Mouse (Mus musculus) embryonic facial prominence, embryonic 15.5 days (tissue): ENCODE data around the gene Iqgap2. TPM values are rescaled to one million over a fixed set of nuclear protein-coding genes. Genes with fewer than 3 reads are reported as not detected.

ENCODE experiments used
- ATAC-seq: fragments of 200-750 bp; cut with Nextera tagmentation; 2 replicates; pipeline ENCODE4 v1.8.0; 2017; ENCODE audit warnings: low read depth, moderate TSS enrichment; ENCODE audit not compliant: insufficient number of reproducible peaks, low FRiP score, low TSS enrichment
- H3K27ac ChIP-seq: fragments of 300-500 bp; sonication (generic); replicated peaks from 2 replicates; pipeline ENCODE4 v1.5.1; 2015; ENCODE audit warnings: mild to moderate bottlenecking, inconsistent platforms
- H3K27me3 ChIP-seq: fragments of 300-500 bp; sonication (generic); 2 replicates; pipeline ENCODE4 v1.6.1; 2015; ENCODE audit warnings: inconsistent platforms
- H3K36me3 ChIP-seq: fragments of 300-500 bp; sonication (generic); 2 replicates; pipeline ENCODE4 v1.6.1; 2015; ENCODE audit warnings: mild to moderate bottlenecking, inconsistent platforms
- H3K4me1 ChIP-seq: fragments of 300-500 bp; sonication (generic); 2 replicates; pipeline ENCODE4 v1.6.1; 2015; ENCODE audit warnings: inconsistent platforms
- H3K4me2 ChIP-seq: fragments of 300-500 bp; sonication (generic); replicated peaks from 2 replicates; pipeline ENCODE4 v1.6.1; 2015; ENCODE audit warnings: mild to moderate bottlenecking, inconsistent platforms
- H3K4me3 ChIP-seq: fragments of 300-500 bp; sonication (generic); replicated peaks from 2 replicates; pipeline ENCODE4 v1.5.1; 2015; ENCODE audit warnings: mild to moderate bottlenecking, inconsistent platforms
- H3K9ac ChIP-seq: fragments of 300-500 bp; sonication (generic); 2 replicates; pipeline ENCODE4 v1.6.1; 2015; ENCODE audit warnings: inconsistent platforms
- H3K9me3 ChIP-seq: fragments of 300-500 bp; sonication (generic); replicated peaks from 2 replicates; pipeline ENCODE4 v1.6.1; 2016; ENCODE audit warnings: inconsistent platforms
- WGBS: fragments of 180-500 bp; shearing (Covaris S2); methylation state at CpG from one replicate; pipeline ENCODE4 v1.1.7; 2015; 5-methylcytosine and 5-hydroxymethylcytosine counted together
- polyA plus RNA-seq: library from polyadenylated mRNA; unstranded; fragments of >200 nt; fragmentation: Nextera tagmentation; extraction: Ambion mirVana; gene quantifications from 2 replicates; pipeline ENCODE4 v1.2.1, GENCODE M21; 2015

Gene Iqgap2
- polyA plus RNA-seq, 1 experiment from 2014 or later, result 20.4 TPM

DNA sequence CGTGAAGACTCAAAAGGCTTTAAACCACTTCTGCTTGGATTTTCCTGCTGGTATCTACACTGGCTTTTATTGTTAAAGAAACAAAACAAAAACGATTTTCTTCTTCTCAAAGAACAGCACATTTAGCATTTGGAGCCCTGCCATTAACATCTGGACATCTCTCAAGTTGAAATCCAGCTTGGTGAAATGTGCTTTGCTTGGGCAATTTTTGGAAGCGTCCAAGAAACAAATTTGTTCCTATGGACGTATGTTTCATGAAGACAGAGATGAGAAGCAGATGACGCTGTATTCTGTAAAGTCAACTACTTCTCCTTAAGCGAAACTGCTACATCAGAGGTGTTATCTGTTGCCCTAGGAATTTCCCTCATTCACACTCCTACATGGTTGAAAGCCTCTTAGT, 93.0 kb downstream of the Iqgap2 start:
- H3K27ac ChIP-seq, result peak overlapping the region; percentile 78
- no peak overlapping the region; the same call in 1 of the 2 replicates for H3K4me2 ChIP-seq
- no peak overlapping the region for H3K4me3 ChIP-seq
- 21% methylated on average over 6 of the region's 6 CpGs for WGBS
- H3K36me3 ChIP-seq, result no peaks in the 10 kb centered on the region
- H3K9ac ChIP-seq, result no peak overlapping the region
- no peaks in the 10 kb centered on the region for H3K9me3 ChIP-seq
- no peak for ATAC-seq
- H3K4me1 ChIP-seq, result peaks cover 18% of the 10 kb centered on the region
- no peaks in the 10 kb centered on the region for H3K27me3 ChIP-seq

DNA sequence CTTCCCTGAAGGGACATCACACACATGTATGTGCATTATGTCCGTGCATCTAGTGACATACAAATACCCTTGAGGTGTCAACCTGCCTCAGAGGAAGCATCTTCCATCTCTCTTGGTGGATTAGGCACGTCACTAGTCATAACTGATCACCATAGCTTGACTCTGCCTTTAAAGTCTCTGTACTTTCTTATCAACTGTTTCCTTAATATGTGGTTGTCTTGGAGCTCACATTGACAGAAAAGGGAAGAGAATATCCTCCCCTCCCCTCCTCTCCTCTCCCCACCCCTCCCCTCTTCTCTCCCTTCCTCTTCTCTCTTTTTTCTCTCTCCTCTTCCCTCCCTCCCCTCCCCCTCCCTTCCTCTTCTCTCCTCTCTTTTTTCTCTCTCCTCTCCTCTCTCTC, 94.2 kb downstream of the Iqgap2 start:
- no peak for ATAC-seq
- Histone ChIP-seq H3K27me3 (no peaks in the 10 kb centered on the region), H3K4me2 (no peak overlapping the region), H3K36me3 (no peaks in the 10 kb centered on the region), H3K9ac (no peak overlapping the region), H3K4me3 (no peak overlapping the region), H3K4me1 (peaks cover 18% of the 10 kb centered on the region), H3K27ac (no peak overlapping the region), H3K9me3 (no peaks in the 10 kb centered on the region)
- WGBS, result 83% methylated on average over 2 of the region's 2 CpGs

DNA sequence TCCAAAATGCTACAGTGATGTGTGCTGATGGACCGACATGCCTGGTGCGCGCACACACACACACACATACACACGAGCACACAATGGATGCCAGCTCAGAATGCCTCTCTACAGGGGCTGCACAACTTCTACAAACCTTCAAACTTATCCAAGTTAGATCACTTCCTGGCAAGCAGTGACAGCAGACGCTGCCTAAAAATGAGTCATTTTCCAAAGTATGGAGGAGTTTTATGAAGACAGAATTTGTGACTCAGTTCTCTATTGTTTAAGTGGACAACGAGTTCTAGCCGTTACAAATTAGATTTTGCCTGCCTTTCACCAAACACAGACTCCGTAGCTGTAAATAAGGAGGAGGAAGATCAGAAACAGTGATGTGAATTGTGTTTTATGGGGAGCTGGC, 97.4 kb downstream of the Iqgap2 start:
- Histone ChIP-seq H3K4me1 (peaks cover 10% of the 10 kb centered on the region; the same call in 1 of the 2 replicates), H3K27ac (no peak overlapping the region), H3K27me3 (no peaks in the 10 kb centered on the region), H3K36me3 (no peaks in the 10 kb centered on the region), H3K9ac (no peak overlapping the region), H3K4me2 (no peak overlapping the region), H3K9me3 (no peaks in the 10 kb centered on the region), H3K4me3 (no peak overlapping the region)
- WGBS, result 62% methylated on average over 8 of the region's 8 CpGs
- peak; percentile 19; the same call in 1 of the 2 replicates for ATAC-seq

DNA sequence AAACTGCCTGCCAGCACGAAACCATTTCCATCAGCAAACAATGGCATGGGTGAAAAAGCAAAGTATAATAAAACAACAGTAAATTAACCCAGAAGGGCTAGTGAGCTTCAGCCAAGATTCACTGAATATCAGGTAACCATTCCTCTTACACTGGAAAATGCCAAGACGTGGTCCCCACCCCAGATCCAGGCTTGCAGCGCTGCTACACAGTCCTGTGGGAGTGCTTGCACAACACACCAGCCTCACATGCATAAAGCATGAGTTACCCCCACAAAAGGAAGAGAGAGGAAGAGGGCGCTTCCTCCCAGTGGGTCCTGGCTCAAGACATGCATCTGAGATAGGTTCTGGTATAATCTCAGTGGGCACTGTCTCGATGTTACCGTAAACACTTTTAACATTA, 100.8 kb downstream of the Iqgap2 start:
- Histone ChIP-seq H3K9me3 (no peaks in the 10 kb centered on the region), H3K27me3 (no peaks in the 10 kb centered on the region), H3K9ac (no peak overlapping the region), H3K27ac (peak overlapping the region; percentile 52; the same call in 1 of the 2 replicates), H3K4me3 (no peak overlapping the region), H3K4me1 (peaks cover 13% of the 10 kb centered on the region; the same call in 1 of the 2 replicates), H3K36me3 (no peaks in the 10 kb centered on the region), H3K4me2 (no peak overlapping the region)
- 64% methylated on average over 6 of the region's 6 CpGs for WGBS
- ATAC-seq, result no peak

DNA sequence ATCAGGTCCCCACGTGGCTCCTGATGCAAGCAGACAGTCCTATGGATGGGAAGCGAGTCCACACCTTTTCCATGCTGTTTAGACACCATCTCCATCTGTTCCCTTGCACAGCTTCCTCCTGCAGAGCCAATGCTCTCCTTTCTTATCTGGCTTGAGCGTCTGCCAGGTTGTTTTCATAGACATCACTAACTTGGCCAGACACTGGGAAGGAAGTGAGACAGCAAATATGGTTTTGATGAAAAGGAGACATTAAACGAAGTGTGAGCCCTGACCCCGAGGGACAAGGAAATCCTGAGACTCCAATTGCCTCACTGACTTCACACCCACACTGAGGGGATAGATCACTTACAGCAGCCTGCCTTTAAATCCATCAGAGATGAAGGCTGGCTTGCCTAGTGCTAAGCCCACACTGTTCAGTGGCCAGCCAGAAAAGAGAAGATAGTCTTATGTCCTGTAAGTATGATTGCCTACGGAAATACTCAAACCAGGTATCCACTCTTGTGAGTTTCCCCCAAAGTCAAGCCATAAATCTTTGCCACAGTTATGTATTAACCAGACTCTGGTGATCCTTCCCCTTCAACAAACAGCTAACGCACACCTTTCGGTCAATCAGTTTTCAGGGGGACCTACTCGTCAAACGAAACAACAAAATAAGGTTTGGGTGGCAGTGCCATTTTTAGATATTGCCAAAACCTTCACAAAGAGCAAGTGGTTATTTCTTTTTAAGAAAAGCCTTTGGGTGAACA, 102.9 kb downstream of the Iqgap2 start:
- no peak overlapping the region for H3K9ac ChIP-seq
- H3K4me1 ChIP-seq, result peaks cover 24% of the 10 kb centered on the region
- 72% methylated on average over 10 of the region's 10 CpGs for WGBS
- H3K9me3 ChIP-seq, result no peaks in the 10 kb centered on the region
- H3K4me2 ChIP-seq, result no peak overlapping the region
- H3K27ac ChIP-seq, result no peak overlapping the region
- no peak for ATAC-seq
- H3K36me3 ChIP-seq, result no peaks in the 10 kb centered on the region
- no peak overlapping the region for H3K4me3 ChIP-seq
- H3K27me3 ChIP-seq, result no peaks in the 10 kb centered on the region

DNA sequence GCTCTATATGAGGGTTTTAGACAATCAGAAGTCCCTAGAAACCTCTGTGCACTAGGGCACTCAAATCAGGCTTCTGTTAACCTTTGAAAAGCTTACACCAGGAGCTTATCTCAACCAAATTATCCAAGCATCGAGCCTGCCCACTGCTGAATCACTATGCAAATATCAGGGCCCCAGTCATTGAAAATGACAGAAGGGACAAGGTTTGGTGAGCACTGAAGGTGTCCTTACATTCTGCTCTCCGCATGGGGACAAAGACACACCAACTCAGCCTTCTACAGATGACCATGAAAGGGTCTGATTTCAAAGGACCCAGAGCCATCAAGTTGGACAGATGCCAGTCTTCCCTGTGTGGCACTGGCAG, 108.8 kb downstream of the Iqgap2 start:
- no peaks in the 10 kb centered on the region for H3K27me3 ChIP-seq
- no peak for ATAC-seq
- no peak overlapping the region for H3K4me3 ChIP-seq
- no peak overlapping the region for H3K27ac ChIP-seq
- H3K36me3 ChIP-seq, result no peaks in the 10 kb centered on the region
- H3K9me3 ChIP-seq, result no peaks in the 10 kb centered on the region
- no peak overlapping the region for H3K4me2 ChIP-seq
- WGBS, result 63% methylated on average over 2 of the region's 2 CpGs
- H3K4me1 ChIP-seq, result peaks cover 35% of the 10 kb centered on the region
- H3K9ac ChIP-seq, result no peak overlapping the region

DNA sequence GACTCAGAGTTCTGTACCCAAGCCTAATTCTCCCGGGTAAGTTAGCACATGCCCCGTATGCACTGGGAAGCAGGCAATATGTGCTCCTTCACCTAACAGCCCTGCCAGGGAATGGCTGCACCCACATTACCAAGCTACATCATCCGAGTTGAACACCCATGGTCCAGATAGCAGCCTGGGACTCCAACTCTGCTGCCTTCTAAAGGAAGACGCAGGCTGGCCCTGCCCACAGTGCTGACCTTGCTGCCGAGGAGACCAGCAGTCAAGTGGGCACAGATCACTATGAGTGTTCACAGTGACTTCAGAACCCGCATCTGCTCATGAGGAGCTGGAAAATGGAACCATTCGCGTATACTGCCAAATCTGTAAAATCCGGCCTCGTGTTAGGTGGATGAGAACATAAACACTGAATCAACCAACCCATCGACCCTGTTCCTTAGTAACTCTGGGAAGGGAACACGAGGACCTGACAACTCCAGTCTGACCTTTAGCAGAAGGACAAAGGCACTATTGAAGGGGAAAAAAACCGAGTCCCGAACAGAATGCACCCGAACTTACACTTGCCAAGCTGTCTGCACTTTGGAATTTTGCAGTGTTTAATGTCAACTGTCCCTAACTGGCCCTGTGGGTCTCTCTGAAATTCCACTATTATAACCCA, 109.3 kb downstream of the Iqgap2 start:
- ATAC-seq, result no peak
- Histone ChIP-seq H3K4me2 (no peak overlapping the region), H3K27me3 (no peaks in the 10 kb centered on the region), H3K27ac (no peak overlapping the region), H3K36me3 (no peaks in the 10 kb centered on the region), H3K4me1 (peaks cover 35% of the 10 kb centered on the region), H3K9ac (no peak overlapping the region), H3K9me3 (no peaks in the 10 kb centered on the region), H3K4me3 (no peak overlapping the region)
- whole genome bisulfite sequencing, result 68% methylated on average over 15 of the region's 15 CpGs

DNA sequence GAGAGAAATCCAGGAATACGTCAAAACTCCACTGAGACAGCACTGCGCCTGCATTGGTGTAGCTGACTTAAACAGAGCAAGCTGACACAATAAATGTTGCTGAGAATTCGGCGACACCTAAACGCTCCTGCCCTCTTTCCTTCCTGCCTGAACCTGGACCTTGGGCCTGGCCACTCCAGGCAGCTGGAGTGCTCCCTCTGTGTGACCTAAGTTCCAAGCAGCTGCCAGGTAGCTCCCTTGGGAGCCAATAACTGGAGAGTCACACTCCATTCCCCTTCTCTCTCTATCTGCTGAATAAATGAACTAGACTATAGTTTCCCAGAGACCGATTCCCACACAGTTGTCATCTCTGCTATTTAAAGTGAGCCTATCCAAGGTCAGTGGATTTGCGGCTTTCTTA, 111.7 kb downstream of the Iqgap2 start:
- no peak for ATAC-seq
- H3K4me2 ChIP-seq, result no peak overlapping the region
- no peaks in the 10 kb centered on the region for H3K9me3 ChIP-seq
- H3K4me1 ChIP-seq, result peaks cover 28% of the 10 kb centered on the region
- no peak overlapping the region for H3K4me3 ChIP-seq
- 74% methylated on average over 7 of the region's 7 CpGs for WGBS
- no peak overlapping the region for H3K27ac ChIP-seq
- H3K27me3 ChIP-seq, result no peaks in the 10 kb centered on the region
- no peaks in the 10 kb centered on the region for H3K36me3 ChIP-seq
- H3K9ac ChIP-seq, result no peak overlapping the region

DNA sequence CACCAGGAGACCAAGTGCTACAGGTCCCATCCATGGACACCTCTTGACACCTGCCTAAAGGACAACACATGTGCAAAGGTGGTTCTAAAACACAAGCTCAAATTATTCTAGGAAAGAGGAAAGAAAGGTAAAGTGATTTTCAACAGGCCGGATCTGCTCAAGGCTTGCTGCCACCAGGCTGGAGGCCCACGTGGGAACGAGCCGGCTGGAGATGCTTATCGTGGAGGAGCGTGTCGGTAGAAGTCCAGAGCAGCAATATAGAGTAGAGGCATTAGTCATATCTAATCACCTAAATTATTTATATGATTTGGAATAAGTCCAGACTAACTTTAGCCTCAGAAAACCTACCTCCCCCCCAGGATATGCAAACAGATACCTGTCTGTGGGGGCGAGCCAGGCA, 112.5 kb downstream of the Iqgap2 start:
- ATAC-seq, result no peak
- H3K27ac ChIP-seq, result no peak overlapping the region
- H3K9me3 ChIP-seq, result no peaks in the 10 kb centered on the region
- no peak overlapping the region for H3K4me2 ChIP-seq
- no peaks in the 10 kb centered on the region for H3K36me3 ChIP-seq
- no peaks in the 10 kb centered on the region for H3K27me3 ChIP-seq
- no peak overlapping the region for H3K4me3 ChIP-seq
- H3K9ac ChIP-seq, result no peak overlapping the region
- H3K4me1 ChIP-seq, result peaks cover 21% of the 10 kb centered on the region
- 52% methylated on average over 8 of the region's 8 CpGs for WGBS

DNA sequence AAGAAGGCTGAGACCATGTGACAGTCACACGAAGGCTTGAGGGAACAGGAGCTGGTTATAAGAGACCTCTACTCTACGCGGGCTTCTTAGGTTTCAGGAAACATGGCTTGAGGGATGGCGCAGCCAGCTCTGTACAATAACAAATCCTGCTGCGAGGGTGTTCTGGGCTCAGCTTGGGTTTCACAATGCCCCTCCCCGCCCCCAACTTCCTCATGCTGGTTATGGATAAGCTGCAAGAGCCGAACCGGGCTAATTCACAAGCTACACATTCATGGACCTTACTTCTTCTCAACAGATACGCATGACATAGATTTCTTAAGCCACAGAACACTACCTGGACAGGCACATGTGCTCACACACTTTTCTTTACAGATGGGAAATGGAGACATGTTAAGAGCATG, 113.0 kb downstream of the Iqgap2 start:
- no peaks in the 10 kb centered on the region for H3K9me3 ChIP-seq
- no peaks in the 10 kb centered on the region for H3K36me3 ChIP-seq
- H3K27ac ChIP-seq, result no peak overlapping the region
- H3K4me3 ChIP-seq, result no peak overlapping the region
- 33% methylated on average over 9 of the region's 9 CpGs for WGBS
- no peak overlapping the region for H3K4me2 ChIP-seq
- H3K4me1 ChIP-seq, result peaks cover 21% of the 10 kb centered on the region
- no peak overlapping the region for H3K9ac ChIP-seq
- ATAC-seq, result peak; percentile 58
- H3K27me3 ChIP-seq, result no peaks in the 10 kb centered on the region

DNA sequence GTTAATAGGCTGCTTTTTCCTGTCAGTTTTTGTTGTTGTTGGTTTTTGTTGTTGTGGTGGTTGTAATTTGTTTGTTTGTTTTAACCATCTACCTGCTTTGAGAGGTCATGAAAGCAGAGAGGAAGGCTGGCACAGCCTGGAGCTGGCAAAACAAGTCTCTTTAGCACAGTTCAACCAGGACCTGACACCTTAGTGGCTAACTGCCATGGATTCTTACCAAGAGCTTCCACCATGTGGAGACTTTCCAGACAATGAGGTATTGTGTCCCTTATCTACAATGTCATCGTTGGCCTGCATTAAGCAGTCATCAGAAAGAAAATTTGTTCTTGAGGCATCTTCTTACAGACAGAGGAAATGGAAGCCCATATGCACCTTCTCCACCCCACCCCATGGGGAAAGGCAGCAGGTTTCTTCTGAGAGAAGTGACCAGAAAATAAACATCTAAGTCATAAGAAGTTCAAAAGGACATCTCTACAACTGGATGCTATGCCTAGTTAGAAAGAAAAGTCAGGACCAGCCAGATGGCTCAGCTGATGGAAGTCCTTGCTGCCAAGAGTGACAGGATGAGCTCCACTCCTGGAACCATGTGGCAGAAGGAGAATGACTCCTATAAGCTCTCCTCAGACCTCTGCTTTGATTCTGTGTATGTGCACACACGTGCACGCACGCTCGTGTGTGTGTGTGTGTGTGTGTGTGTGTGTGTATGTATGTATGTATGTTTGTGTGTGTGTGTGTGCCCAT, 113.9 kb downstream of the Iqgap2 start:
- no peak overlapping the region for H3K9ac ChIP-seq
- no peak for ATAC-seq
- no peaks in the 10 kb centered on the region for H3K9me3 ChIP-seq
- H3K4me1 ChIP-seq, result peaks cover 18% of the 10 kb centered on the region
- no peaks in the 10 kb centered on the region for H3K36me3 ChIP-seq
- WGBS, result 84% methylated on average over 5 of the region's 5 CpGs
- H3K27me3 ChIP-seq, result no peaks in the 10 kb centered on the region
- no peak overlapping the region for H3K4me2 ChIP-seq
- no peak overlapping the region for H3K4me3 ChIP-seq
- no peak overlapping the region for H3K27ac ChIP-seq
